ENCODE assay signal across 8 mouse cellular contexts in genomic region chr10:119453431-119454105, GRCm38 (mm10). TPM values are rescaled to one million over a fixed set of nuclear protein-coding genes. Genes with fewer than 3 reads are reported as not detected.
DNase-seq lines count a peak whose midpoint lies in the region; ATAC-seq lines count a peak whose summit lies in the region.

Grip1 (plus strand) TSS chr10:119453830.

- peak within 1 kb of the TSS; percentile 78 for H3K27ac ChIP-seq in embryonic facial prominence, embryonic 11.5 days (replicated peaks; ENCODE audit: low read depth, low read length)
- H3K27ac ChIP-seq in hindbrain, embryonic 11.5 days (ENCODE audit: low read depth, low read length), result peak within 1 kb of the TSS; percentile 84

- H3K36me3 ChIP-seq in embryonic facial prominence, embryonic 11.5 days (replicated peaks; ENCODE audit: control insufficient read depth, insufficient read depth, low read depth, low read length), result no peaks in the 10 kb centered on the region
- no peaks in the 10 kb centered on the region for H3K36me3 ChIP-seq in hindbrain, embryonic 11.5 days (ENCODE audit: control insufficient read depth, insufficient read depth, low read length)

- H3K9ac ChIP-seq in embryonic facial prominence, embryonic 11.5 days (replicated peaks; ENCODE audit: low read length), result peak within 1 kb of the TSS; percentile 79
- peak within 1 kb of the TSS; percentile 81 for H3K9ac ChIP-seq in hindbrain, embryonic 11.5 days (ENCODE audit: low read depth, low read length)

- no peaks in the 10 kb centered on the region for H3K4me1 ChIP-seq in embryonic facial prominence, embryonic 11.5 days (ENCODE audit: control insufficient read depth, insufficient read depth, low read length)
- H3K4me1 ChIP-seq in hindbrain, embryonic 11.5 days (replicated peaks; ENCODE audit: control insufficient read depth, insufficient read depth, low read length), result peaks cover 4% of the 10 kb centered on the region; the same call in 1 of the 2 replicates

- DNase-seq in adrenal gland, adult (ENCODE audit: inconsistent age in 2 of 2, low spot score in 1 of 2), result peak; percentile 23 to 52
- DNase-seq in adrenal gland, adult 8-10 months, result no peak
- DNase-seq in ZHBTc4 (ENCODE audit: low read depth, low spot score), result peak; percentile 70
- DNase-seq in embryonic facial prominence, embryonic 11.5 days (ENCODE audit: low spot score), result peak; percentile 75
- DNase-seq in hindbrain, embryonic 11.5 days (ENCODE audit: low spot score), result peak; percentile 77
- peak; percentile 25 to 43 for DNase-seq in layer of hippocampus, postnatal 14 days (ENCODE audit: low spot score in 2 of 2)
- DNase-seq in lung, postnatal 10 days, result peak; percentile 19
- peak; percentile 63 for DNase-seq in right cerebral cortex, postnatal 4 days

- H3K4me3 ChIP-seq in embryonic facial prominence, embryonic 11.5 days (ENCODE audit: low read depth, low read length), result peak within 1 kb of the TSS; percentile 74
- H3K4me3 ChIP-seq in hindbrain, embryonic 11.5 days (ENCODE audit: low read depth, low read length), result peak within 1 kb of the TSS; percentile 80

- WGBS in embryonic facial prominence, embryonic 11.5 days, result under 1% methylated on average over 27 of the region's 84 CpGs
- WGBS in hindbrain, embryonic 11.5 days, result 0% methylated on average over 19 of the region's 84 CpGs

- no peaks in the 10 kb centered on the region for H3K9me3 ChIP-seq in embryonic facial prominence, embryonic 11.5 days (replicated peaks; ENCODE audit: control insufficient read depth, low read length)
- H3K9me3 ChIP-seq in hindbrain, embryonic 11.5 days (ENCODE audit: control insufficient read depth, low read length), result no peaks in the 10 kb centered on the region

- H3K4me2 ChIP-seq in embryonic facial prominence, embryonic 11.5 days (ENCODE audit: low read depth, low read length), result peak within 1 kb of the TSS; percentile 80
- H3K4me2 ChIP-seq in hindbrain, embryonic 11.5 days (replicated peaks; ENCODE audit: low read depth, low read length), result peak within 1 kb of the TSS; percentile 99

- no peaks in the 10 kb centered on the region for H3K27me3 ChIP-seq in embryonic facial prominence, embryonic 11.5 days (ENCODE audit: control insufficient read depth, insufficient read depth, low read length)
- H3K27me3 ChIP-seq in hindbrain, embryonic 11.5 days (ENCODE audit: control insufficient read depth, insufficient read depth, low read length), result no peaks in the 10 kb centered on the region; the same call in 1 of the 2 replicates

- ATAC-seq in embryonic facial prominence, embryonic 11.5 days (replicated peaks; ENCODE audit: insufficient number of reproducible peaks, low FRiP score, low TSS enrichment, low read depth), result peak; percentile 89
- ATAC-seq in hindbrain, embryonic 11.5 days (ENCODE audit: low FRiP score), result peak; percentile 90

RNA-seq across cellular contexts. Expression of gene Grip1, which starts in this region (rescaled TPM):
- 1 to 10 TPM in 1 of 4 experiments, under 1 TPM in 3; 0.46 to 1.0 (median 0.91) TPM for total RNA-seq in adrenal gland, adult 8-10 months (2022)
- 5.6 and 5.9 TPM in 2 replicates for polyA plus RNA-seq in embryonic facial prominence, embryonic 11.5 days (2014; fragmentation: Nextera tagmentation; extraction: Ambion mirVana)
- polyA plus RNA-seq in hindbrain, embryonic 11.5 days (2014; fragmentation: Nextera tagmentation; extraction: Ambion mirVana), result 11.8 and 12.1 TPM in 2 replicates
- 10 to 100 TPM; 40.2 to 40.3 TPM for total RNA-seq in layer of hippocampus, postnatal 14 days (2021)

Comparison
In these comparisons a context has a peak if more than half of its experiments do, and no peak if none do; other contexts are left out.
1. RNA of gene Grip1 (total RNA-seq): 40.2 to 40.3 TPM in layer of hippocampus, postnatal 14 days; 0.46 to 1.0 TPM in adrenal gland, adult 8-10 months; every median in the first group is over 10 times any median in the second.